Mouse (Mus musculus) liver, postnatal 0 days (tissue): Measurements from ENCODE around the gene Tmem14c. TPM values are rescaled to one million over a fixed set of nuclear protein-coding genes. Genes with fewer than 3 reads are reported as not detected.

ENCODE experiments used
- ATAC-seq: fragments of 200-750 bp; cut with Nextera tagmentation; 2 replicates; pipeline ENCODE4 v1.8.0; 2017; ENCODE audit warnings: mild to moderate bottlenecking, moderate library complexity
- DNase-seq: peaks from one replicate; pipeline ENCODE4 v3.0.0-alpha.2; 2016
- H3K27ac ChIP-seq: fragments of 300-500 bp; sonication (generic); 2 replicates; pipeline ENCODE4 v1.5.1; 2014; ENCODE audit warnings: antibody characterized with exemption, moderate library complexity, mild to moderate bottlenecking, low read depth
- H3K27me3 ChIP-seq: fragments of 300-500 bp; sonication (generic); 2 replicates; pipeline ENCODE4 v1.6.1; 2014; ENCODE audit warnings: low read length, control low read depth, mixed read lengths; ENCODE audit not compliant: insufficient read depth
- H3K36me3 ChIP-seq: fragments of 300-500 bp; sonication (generic); replicated peaks from 2 replicates; pipeline ENCODE4 v1.6.1; 2014; ENCODE audit warnings: mild to moderate bottlenecking, control low read depth, low read length, moderate library complexity, mixed read lengths; ENCODE audit not compliant: insufficient read depth
- H3K4me1 ChIP-seq: fragments of 300-500 bp; sonication (generic); 2 replicates; pipeline ENCODE4 v1.6.1; 2014; ENCODE audit warnings: antibody characterized with exemption, mild to moderate bottlenecking, control low read depth; ENCODE audit not compliant: insufficient read depth
- H3K4me2 ChIP-seq: fragments of 300-500 bp; sonication (generic); 2 replicates; pipeline ENCODE4 v1.6.1; 2014; ENCODE audit warnings: low read depth, mild to moderate bottlenecking, low read length, moderate library complexity, mixed read lengths
- H3K4me3 ChIP-seq: fragments of 300-500 bp; sonication (generic); 2 replicates; pipeline ENCODE4 v1.5.1; 2014; ENCODE audit warnings: low read depth, low read length
- H3K9ac ChIP-seq: fragments of 300-500 bp; sonication (generic); replicated peaks from 2 replicates; pipeline ENCODE4 v1.6.1; 2014; ENCODE audit warnings: mild to moderate bottlenecking, moderate library complexity
- H3K9me3 ChIP-seq: fragments of 300-500 bp; sonication (generic); 2 replicates; pipeline ENCODE4 v1.6.1; 2016; ENCODE audit warnings: mild to moderate bottlenecking, control low read depth, low read length, mixed read lengths
- CTCF ChIP-seq: sonication (generic); IDR thresholded peaks from 2 replicates; pipeline ENCODE4 v1.5.1; 2016; ENCODE audit warnings: antibody characterized with exemption, low read depth
- EP300 ChIP-seq: IDR thresholded peaks from 2 replicates; pipeline ENCODE4 v1.6.1; 2016; ENCODE audit warnings: antibody characterized with exemption, low read depth, mild to moderate bottlenecking
- WGBS: fragments of 180-500 bp; shearing (Covaris S2); extraction: QIAGEN DNeasy Blood & Tissue Kit; methylation state at CpG from one replicate; pipeline ENCODE4 v1.1.7; 2014; ENCODE audit not compliant: insufficient replicate concordance; 5-methylcytosine and 5-hydroxymethylcytosine counted together
- polyA plus RNA-seq: library from polyadenylated mRNA; unstranded; fragments of >200 nt; fragmentation: Nextera tagmentation; extraction: Ambion mirVana; gene quantifications from 2 replicates; pipeline ENCODE4 v1.2.1, GENCODE M21; 2015

Tmem14c gene
- polyA plus RNA-seq = 383 and 408 TPM in 2 replicates

DNA sequence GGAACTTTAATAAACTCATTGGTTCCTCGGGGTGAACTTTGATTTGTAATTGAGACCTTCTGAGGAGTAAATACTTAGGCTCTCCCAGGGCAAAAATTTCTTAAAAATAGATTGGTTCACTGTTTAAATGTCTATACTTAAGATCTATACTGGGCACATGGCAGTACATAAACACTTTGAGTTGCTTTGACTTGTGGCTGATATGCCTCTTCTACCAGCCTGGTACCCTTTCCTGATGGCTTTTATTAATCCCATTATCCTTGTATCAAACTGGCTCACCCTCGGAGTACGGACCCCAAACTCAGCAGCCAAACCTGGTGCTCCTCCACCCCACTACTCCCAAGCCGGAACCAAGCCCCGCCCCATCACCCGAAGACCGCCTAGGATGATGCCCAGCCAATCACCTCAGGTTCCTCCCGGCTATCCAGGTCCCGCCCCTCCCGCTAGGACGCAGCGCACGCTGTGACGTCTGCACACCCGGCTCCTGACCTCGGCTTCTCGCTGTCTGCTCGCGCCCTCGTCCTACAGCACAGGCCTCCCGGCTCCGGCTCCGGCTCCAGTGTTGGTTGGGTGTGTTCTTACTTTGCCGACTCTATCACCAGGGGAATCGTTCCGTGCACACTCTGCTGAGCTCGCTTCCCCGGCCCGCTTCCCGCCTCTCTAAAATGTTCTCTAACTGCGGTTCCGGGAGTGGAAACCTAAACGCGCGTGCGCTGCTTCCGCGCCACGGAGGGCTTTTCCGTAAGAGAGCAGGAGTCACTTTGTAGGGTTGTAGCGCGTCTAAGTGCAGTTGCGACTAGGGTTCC is at the start of gene Tmem14c:
Tmem14c (plus strand) TSS at position 464 of the 806 bp plus-strand sequence.
- peak within 1 kb of the TSS; percentile 70 for H3K4me3 ChIP-seq
- no peaks in the 10 kb centered on the region for H3K9me3 ChIP-seq
- DNase-seq (peak; percentile 97), ATAC-seq (peak; percentile 90)
- H3K27ac ChIP-seq = peak within 1 kb of the TSS; percentile 94
- TF ChIP-seq CTCF (no peak), EP300 (0 out of 2 replicates have a peak, but pooled peaks have one; percentile 31)
- peaks cover 38% of the 10 kb centered on the region for H3K4me1 ChIP-seq
- no peaks in the 10 kb centered on the region for H3K27me3 ChIP-seq
- under 1% methylated on average over 43 of the region's 43 CpGs for WGBS
- peak within 1 kb of the TSS; percentile 81 for H3K9ac ChIP-seq
- H3K36me3 ChIP-seq = peaks cover 52% of the 10 kb centered on the region
- H3K4me2 ChIP-seq = peak within 1 kb of the TSS; percentile 71

DNA sequence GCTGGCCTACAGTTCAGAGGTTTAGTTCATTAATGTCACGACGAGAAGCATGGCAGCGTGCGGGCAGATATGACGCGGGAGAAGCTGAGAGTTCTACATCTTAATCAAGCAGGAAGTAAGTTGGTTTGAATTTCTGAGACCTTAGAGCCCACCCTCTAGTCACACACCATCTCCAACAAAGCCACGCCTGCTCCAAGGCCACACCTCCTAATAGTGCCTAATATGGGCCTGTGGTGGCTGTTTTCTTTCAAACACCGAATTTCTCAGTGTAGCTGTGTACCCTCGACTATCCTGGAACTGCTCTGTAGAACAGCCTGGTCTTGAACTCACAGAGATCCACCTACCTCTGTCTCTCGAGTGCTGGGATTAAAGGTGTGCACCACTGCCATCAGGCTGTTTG is 48.5 kb upstream of the Tmem14c start:
- no peak overlapping the region for H3K4me2 ChIP-seq
- no peaks in the 10 kb centered on the region for H3K27me3 ChIP-seq
- H3K4me3 ChIP-seq = no peak overlapping the region
- H3K27ac ChIP-seq = no peak overlapping the region; the same call in 1 of the 2 replicates
- H3K36me3 ChIP-seq = no peaks in the 10 kb centered on the region
- ATAC-seq (no peak), DNase-seq (no peak)
- H3K9me3 ChIP-seq = no peaks in the 10 kb centered on the region
- WGBS = 84% methylated on average over 10 of the region's 10 CpGs
- peaks cover 14% of the 10 kb centered on the region for H3K4me1 ChIP-seq
- TF ChIP-seq CTCF (no peak), EP300 (no peak)
- no peak overlapping the region for H3K9ac ChIP-seq

DNA sequence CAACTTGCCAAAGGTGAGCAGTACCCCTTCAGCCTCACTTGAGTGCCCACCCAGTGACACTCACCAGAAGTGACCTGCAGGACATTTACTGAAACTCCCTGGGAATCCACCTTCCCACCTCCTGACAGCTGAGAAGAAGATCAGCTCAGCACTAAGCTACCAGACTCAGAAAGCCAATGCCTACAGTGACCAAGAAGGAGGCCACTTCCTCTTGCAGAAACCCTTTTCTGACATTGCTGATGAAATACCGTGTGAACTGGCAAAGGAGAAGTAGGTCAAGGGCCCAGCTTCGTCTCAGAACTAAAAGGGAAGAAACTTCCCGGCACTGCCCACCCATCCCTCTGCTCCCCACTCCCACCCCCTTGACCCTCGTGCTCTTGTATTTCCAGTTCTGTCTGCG is 47.5 kb upstream of the Tmem14c start:
- 23% methylated on average over 5 of the region's 5 CpGs for WGBS

DNA sequence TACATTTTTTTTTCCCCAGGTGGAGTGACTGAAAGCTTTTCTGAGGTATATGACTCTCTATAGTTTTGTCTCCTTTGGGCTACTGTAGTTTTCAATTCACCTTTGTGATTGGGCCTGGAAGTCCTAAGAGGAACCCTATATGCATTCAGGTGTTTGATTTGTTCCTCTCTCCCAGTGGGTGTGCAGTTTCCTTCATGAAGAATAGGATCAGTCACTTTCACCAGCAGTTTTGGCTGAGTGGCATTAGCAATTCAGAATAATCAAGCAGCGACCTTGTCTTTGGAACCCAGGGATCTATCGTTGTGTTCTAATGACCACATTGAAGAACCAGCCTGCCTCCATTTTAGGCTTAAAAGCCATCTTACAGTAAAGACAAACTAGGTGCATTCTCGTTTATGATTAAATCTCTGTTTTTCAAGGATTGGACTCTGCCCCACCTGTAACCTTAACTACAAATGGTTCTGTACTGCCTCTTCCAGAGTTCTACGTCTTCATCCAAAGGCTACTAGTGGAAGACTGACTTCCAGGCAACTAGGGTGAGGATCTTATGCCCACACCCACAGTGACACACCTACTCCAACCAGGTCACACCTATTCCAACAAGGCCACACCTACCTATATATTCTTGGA is 46.2 kb upstream of the Tmem14c start:
- Histone ChIP-seq H3K27me3 (no peaks in the 10 kb centered on the region), H3K4me1 (peaks cover 14% of the 10 kb centered on the region), H3K4me3 (no peak overlapping the region), H3K9me3 (no peaks in the 10 kb centered on the region), H3K36me3 (no peaks in the 10 kb centered on the region), H3K27ac (no peak overlapping the region), H3K9ac (no peak overlapping the region), H3K4me2 (no peak overlapping the region)
- no peak for ATAC-seq
- 74% methylated on average over 4 of the region's 4 CpGs for WGBS
- no peak for DNase-seq
- TF ChIP-seq CTCF (no peak), EP300 (no peak)

More for the DNA sequence above, 47.5 kb upstream of the Tmem14c start:
- peaks cover 14% of the 10 kb centered on the region for H3K4me1 ChIP-seq
- no peaks in the 10 kb centered on the region for H3K27me3 ChIP-seq
- H3K4me2 ChIP-seq = 0 out of 2 replicates have a peak overlapping the region, but pooled peaks have one; percentile 22
- DNase-seq = peak; percentile 33
- no peaks in the 10 kb centered on the region for H3K36me3 ChIP-seq
- H3K9ac ChIP-seq = no peak overlapping the region
- H3K4me3 ChIP-seq = no peak overlapping the region
- TF ChIP-seq EP300 = peak; percentile 30; the same call in 1 of the 2 replicates
- no peak for TF ChIP-seq CTCF
- no peaks in the 10 kb centered on the region for H3K9me3 ChIP-seq
- H3K27ac ChIP-seq = peak overlapping the region; percentile 67
- ATAC-seq = peak; percentile 24; the same call in 1 of the 2 replicates

DNA sequence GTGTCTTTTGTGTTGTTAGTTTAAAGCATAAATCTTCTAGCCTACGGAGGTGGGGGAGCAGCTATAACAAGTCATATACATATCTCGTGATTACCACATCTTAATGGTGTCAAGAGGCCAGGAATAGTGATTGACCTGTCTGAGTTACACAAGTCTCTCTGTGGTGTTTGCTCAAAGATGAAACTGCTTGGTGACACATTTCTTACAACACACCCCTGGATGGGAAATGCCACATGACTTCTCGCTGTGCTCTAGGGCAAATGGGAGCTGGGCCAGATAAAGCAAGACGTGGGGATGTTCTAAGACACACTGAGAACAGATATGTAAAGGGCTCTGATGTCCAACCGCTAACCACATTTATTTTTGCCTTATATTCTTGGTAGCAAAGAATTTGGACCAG is 44.8 kb upstream of the Tmem14c start:
- Histone ChIP-seq H3K9me3 (no peaks in the 10 kb centered on the region), H3K9ac (no peak overlapping the region), H3K4me3 (no peak overlapping the region), H3K27me3 (no peaks in the 10 kb centered on the region), H3K27ac (peak overlapping the region; percentile 60), H3K36me3 (no peaks in the 10 kb centered on the region), H3K4me1 (peaks cover 14% of the 10 kb centered on the region), H3K4me2 (no peak overlapping the region; the same call in 1 of the 2 replicates)
- peak; percentile 47 for DNase-seq
- TF ChIP-seq EP300 (peak; percentile 87), CTCF (no peak)
- WGBS = 53% methylated on average over 5 of the region's 5 CpGs
- peak; percentile 90 for ATAC-seq

DNA sequence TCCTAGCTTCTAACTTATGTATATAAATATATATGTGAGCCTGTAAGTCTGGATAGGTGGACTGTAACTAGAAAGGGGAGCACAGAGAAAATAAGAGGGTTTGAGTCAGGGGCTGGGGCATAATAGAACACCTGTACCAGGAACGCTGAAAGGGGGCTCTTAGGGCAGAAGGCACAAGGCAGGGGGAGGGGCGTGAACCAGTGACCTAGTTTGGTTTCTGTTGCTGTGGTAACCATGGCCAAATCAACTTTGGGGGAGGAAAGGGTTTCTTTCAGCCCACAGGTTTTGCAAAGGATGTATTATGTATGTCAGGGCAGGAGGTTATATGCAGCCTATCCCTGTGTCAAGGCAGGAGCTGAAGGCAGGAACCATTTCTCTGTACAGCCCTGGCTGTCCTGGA is 44.3 kb upstream of the Tmem14c start:
- peak; percentile 60 for ATAC-seq
- H3K4me2 ChIP-seq = no peak overlapping the region

More for the DNA sequence above, 44.3 kb upstream of the Tmem14c start:
- peak; percentile 42 for DNase-seq
- no peak overlapping the region for H3K9ac ChIP-seq
- TF ChIP-seq EP300 (no peak), CTCF (no peak)
- H3K27ac ChIP-seq = peak overlapping the region; percentile 44; the same call in 1 of the 2 replicates
- H3K36me3 ChIP-seq = no peaks in the 10 kb centered on the region
- no peaks in the 10 kb centered on the region for H3K9me3 ChIP-seq
- H3K27me3 ChIP-seq = no peaks in the 10 kb centered on the region
- peaks cover 14% of the 10 kb centered on the region for H3K4me1 ChIP-seq
- WGBS = 81% methylated on average over 2 of the region's 2 CpGs
- H3K4me3 ChIP-seq = no peak overlapping the region
